Mouse (Mus musculus) lung, postnatal 0 days (tissue): ENCODE data around the gene Hsd3b5. TPM values are rescaled to one million over a fixed set of nuclear protein-coding genes. Genes with fewer than 3 reads are reported as not detected.
"Not testable (repeated sequence)": the region's sequence is repeated elsewhere in the genome, so short reads cannot be mapped to it uniquely, and the experiment has no call there.

Experiments used
- ATAC-seq: fragments of 200-750 bp; cut with Nextera tagmentation; 2 replicates; pipeline ENCODE4 v1.8.0; 2017; ENCODE audit warnings: moderate library complexity
- DNase-seq: peaks from one replicate; pipeline ENCODE4 v3.0.0-alpha.2; 2016; ENCODE audit warnings: low spot score
- H3K27ac ChIP-seq: fragments of 300-500 bp; sonication (generic); 2 replicates; pipeline ENCODE4 v1.5.1; 2014; ENCODE audit warnings: antibody characterized with exemption, mild to moderate bottlenecking, low read length, mixed read lengths
- H3K27me3 ChIP-seq: fragments of 300-500 bp; sonication (generic); replicated peaks from 2 replicates; pipeline ENCODE4 v1.6.1; 2014; ENCODE audit warnings: low read length, mixed read lengths; ENCODE audit not compliant: insufficient read depth
- H3K36me3 ChIP-seq: fragments of 300-500 bp; sonication (generic); 2 replicates; pipeline ENCODE4 v1.6.1; 2014; ENCODE audit warnings: low read length, mixed read lengths; ENCODE audit not compliant: insufficient read depth
- H3K4me1 ChIP-seq: fragments of 300-500 bp; sonication (generic); 2 replicates; pipeline ENCODE4 v1.6.1; 2014; ENCODE audit warnings: antibody characterized with exemption, low read depth, low read length, mixed read lengths; ENCODE audit not compliant: insufficient read depth
- H3K4me2 ChIP-seq: fragments of 300-500 bp; sonication (generic); replicated peaks from 2 replicates; pipeline ENCODE4 v1.6.1; 2014; ENCODE audit warnings: low read depth, mild to moderate bottlenecking, low read length, moderate library complexity, mixed read lengths
- H3K4me3 ChIP-seq: fragments of 300-500 bp; sonication (generic); 2 replicates; pipeline ENCODE4 v1.5.1; 2014; ENCODE audit warnings: low read depth, low read length
- H3K9ac ChIP-seq: fragments of 300-500 bp; sonication (generic); replicated peaks from 2 replicates; pipeline ENCODE4 v1.6.1; 2014; ENCODE audit warnings: low read depth, mild to moderate bottlenecking
- H3K9me3 ChIP-seq: fragments of 300-500 bp; sonication (generic); 2 replicates; pipeline ENCODE4 v1.6.1; 2016; ENCODE audit warnings: low read length, mixed read lengths
- CTCF ChIP-seq: IDR thresholded peaks from 2 replicates; pipeline ENCODE4 v1.5.1; 2016; ENCODE audit warnings: antibody characterized with exemption, mild to moderate bottlenecking
- EP300 ChIP-seq: IDR thresholded peaks from 2 replicates; pipeline ENCODE4 v1.6.1; 2016; ENCODE audit warnings: antibody characterized with exemption, mild to moderate bottlenecking, control low read depth
- WGBS: fragments of 180-500 bp; shearing (Covaris S2); extraction: QIAGEN DNeasy Blood & Tissue Kit; methylation state at CpG from one replicate; pipeline ENCODE4 v1.1.7; 2014; 5-methylcytosine and 5-hydroxymethylcytosine counted together
- polyA plus RNA-seq: library from polyadenylated mRNA; unstranded; fragments of >200 nt; fragmentation: Nextera tagmentation; extraction: Ambion mirVana; gene quantifications from 2 replicates; pipeline ENCODE4 v1.2.1, GENCODE M21; 2015

Hsd3b5 gene
- not detected in 2 replicates for polyA plus RNA-seq

GRCm38 (mm10) chr3:98630152-98630551 lies at the start of gene Hsd3b5:
TSS of gene Hsd3b5 (minus strand) at chr3:98630252.
- Histone ChIP-seq H3K27me3 (no peaks in the 10 kb centered on the region), H3K36me3 (no peaks in the 10 kb centered on the region), H3K4me3 (no peak within 1 kb of the TSS), H3K9me3 (no peaks in the 10 kb centered on the region), H3K4me1 (no peaks in the 10 kb centered on the region), H3K27ac (no peak within 1 kb of the TSS), H3K9ac (no peak within 1 kb of the TSS), H3K4me2 (no peak within 1 kb of the TSS)
- no peak for TF ChIP-seq CTCF
- no peak for TF ChIP-seq EP300
- ATAC-seq, result no peak
- DNase-seq, result no peak

GRCm38 (mm10) chr3:98635145-98635544 lies 5.1 kb upstream of the Hsd3b5 start:
- DNase-seq (no peak), ATAC-seq (no peak)
- Histone ChIP-seq H3K27me3 (no peaks in the 10 kb centered on the region), H3K4me1 (no peaks in the 10 kb centered on the region), H3K36me3 (no peaks in the 10 kb centered on the region), H3K27ac (no peak overlapping the region), H3K9ac (no peak overlapping the region), H3K9me3 (no peaks in the 10 kb centered on the region), H3K4me2 (no peak overlapping the region), H3K4me3 (no peak overlapping the region)
- TF ChIP-seq EP300 (no peak), CTCF (no peak)
- WGBS, result 67% methylated on average over 1 of the region's 1 CpGs

- 78% methylated on average over 3 of the region's 3 CpGs for WGBS
- no peak overlapping the region for H3K9ac ChIP-seq
- H3K4me1 ChIP-seq, result no peaks in the 10 kb centered on the region
- no peak for TF ChIP-seq CTCF
- TF ChIP-seq EP300, result no peak
- ATAC-seq (no peak), DNase-seq (no peak)
- H3K9me3 ChIP-seq, result no peaks in the 10 kb centered on the region
- H3K4me3 ChIP-seq, result no peak overlapping the region
- no peak overlapping the region for H3K4me2 ChIP-seq
- H3K36me3 ChIP-seq, result no peaks in the 10 kb centered on the region
- H3K27me3 ChIP-seq, result no peaks in the 10 kb centered on the region
- no peak overlapping the region for H3K27ac ChIP-seq
Measured at GRCm38 (mm10) chr3:98629633-98630032, 419 bp downstream of the Hsd3b5 start.

GRCm38 (mm10) chr3:98616786-98617185 lies 13.3 kb downstream of the Hsd3b5 start:
- not testable (repeated sequence) for H3K27me3 ChIP-seq, ATAC-seq, H3K4me3 ChIP-seq, H3K4me2 ChIP-seq, H3K4me1 ChIP-seq, H3K9me3 ChIP-seq, H3K27ac ChIP-seq, H3K9ac ChIP-seq, DNase-seq, H3K36me3 ChIP-seq
- WGBS, result 71% methylated on average over 1 of the region's 1 CpGs

GRCm38 (mm10) chr3:98616244-98616643 lies 13.8 kb downstream of the Hsd3b5 start:
- H3K9me3 ChIP-seq, H3K27ac ChIP-seq, H3K27me3 ChIP-seq, H3K36me3 ChIP-seq, H3K9ac ChIP-seq, DNase-seq, H3K4me2 ChIP-seq, H3K4me3 ChIP-seq, H3K4me1 ChIP-seq: not testable (repeated sequence)
- WGBS, result 15% methylated on average over 2 of the region's 2 CpGs
- 0 out of 2 replicates have a peak, but pooled peaks have one; percentile 26 for ATAC-seq

- ATAC-seq, H3K4me3 ChIP-seq, H3K9me3 ChIP-seq, H3K36me3 ChIP-seq, H3K27me3 ChIP-seq, H3K27ac ChIP-seq, H3K9ac ChIP-seq, H3K4me1 ChIP-seq, DNase-seq, H3K4me2 ChIP-seq: not testable (repeated sequence)
- WGBS, result 56% methylated on average over 2 of the region's 2 CpGs
Measured at GRCm38 (mm10) chr3:98614406-98614927, 15.6 kb downstream of the Hsd3b5 start.

GRCm38 (mm10) chr3:98613963-98614362 lies 16.1 kb downstream of the Hsd3b5 start:
- H3K27ac ChIP-seq, result no peak overlapping the region
- ATAC-seq, result no peak
- H3K4me3 ChIP-seq, result no peak overlapping the region
- no peaks in the 10 kb centered on the region for H3K36me3 ChIP-seq
- no peaks in the 10 kb centered on the region for H3K9me3 ChIP-seq
- peak; percentile 4 for DNase-seq
- TF ChIP-seq EP300, result no peak
- TF ChIP-seq CTCF, result no peak
- no peak overlapping the region for H3K4me2 ChIP-seq
- H3K4me1 ChIP-seq, result no peaks in the 10 kb centered on the region
- H3K27me3 ChIP-seq, result no peaks in the 10 kb centered on the region
- H3K9ac ChIP-seq, result no peak overlapping the region

GRCm38 (mm10) chr3:98613540-98613939 lies 16.5 kb downstream of the Hsd3b5 start:
- H3K4me1 ChIP-seq, ATAC-seq, H3K4me2 ChIP-seq, H3K27ac ChIP-seq, H3K36me3 ChIP-seq, H3K9me3 ChIP-seq, H3K4me3 ChIP-seq, H3K9ac ChIP-seq, H3K27me3 ChIP-seq, DNase-seq: not testable (repeated sequence)
